Mouse (Mus musculus) 3134 (cell line): Measurements from ENCODE around the gene Slc22a23.
A peak's percentile ranks its signal among the peaks of the same experiment; 100 is the strongest.

ENCODE experiments used
- DNase-seq: peaks from one replicate; pipeline ENCODE4 v3.0.0-alpha.2; 2011; ENCODE audit warnings: low spot score; ENCODE audit not compliant: insufficient read length; ENCODE audit errors: extremely low read depth

The Slc22a23 gene

DNA sequence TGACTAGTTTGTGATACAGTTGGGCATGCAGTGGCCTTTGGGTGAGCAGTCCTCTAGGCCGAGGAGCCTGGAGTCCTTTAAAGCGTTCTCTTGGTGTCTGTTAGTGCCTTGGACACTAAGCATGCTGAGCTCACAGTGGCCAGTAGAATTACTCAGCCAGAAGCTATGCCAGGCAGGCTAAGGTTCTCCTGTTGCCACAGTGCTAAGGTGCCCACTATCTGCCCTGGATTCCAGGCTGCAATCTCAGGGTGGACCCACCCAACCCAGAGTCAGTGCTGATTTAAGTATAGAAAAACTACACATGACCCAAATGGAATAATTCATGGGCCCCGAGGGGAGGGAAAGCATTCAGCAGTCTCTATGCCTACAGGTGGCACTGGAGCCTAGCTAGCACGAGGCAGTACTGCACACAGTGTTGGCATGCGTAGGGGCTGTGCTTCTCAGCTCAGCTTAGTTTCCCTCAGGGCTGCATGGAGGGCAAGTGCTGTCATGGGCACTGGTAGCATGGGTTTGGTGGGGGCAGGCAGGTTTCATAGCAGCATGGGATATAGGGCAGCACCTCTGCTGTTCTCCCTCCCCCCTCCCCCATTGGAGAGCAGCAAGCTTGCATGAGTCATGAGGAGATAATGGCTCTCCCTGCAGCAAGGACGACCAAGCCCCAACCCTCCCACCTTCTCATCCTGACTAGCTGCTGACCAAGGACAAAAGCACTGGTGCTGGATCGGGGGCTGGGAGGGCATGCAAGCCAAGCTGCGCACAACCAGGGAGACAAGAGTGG lies 152.4 kb downstream of the Slc22a23 start:
- DNase-seq = peak; percentile 53

DNA sequence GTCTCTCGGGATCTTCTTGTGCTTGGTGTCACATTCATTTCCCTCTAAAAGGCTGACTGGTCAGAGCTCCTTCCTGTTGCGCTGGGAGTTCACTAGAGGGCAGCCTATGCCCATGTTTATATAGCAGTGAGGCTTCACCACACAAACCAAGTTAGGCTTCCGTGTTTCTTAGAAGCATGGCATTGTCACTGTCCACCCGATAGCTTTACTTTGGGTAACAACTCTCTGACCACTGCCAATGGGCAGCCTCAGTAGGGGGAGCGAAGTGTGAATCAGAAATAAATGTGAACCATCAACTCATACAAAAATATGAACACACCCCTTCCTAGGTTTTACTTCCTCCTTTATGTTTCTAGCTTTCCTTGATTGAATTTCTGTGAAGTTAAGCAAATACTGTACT lies 157.4 kb downstream of the Slc22a23 start:
- peak; percentile 32 for DNase-seq

DNA sequence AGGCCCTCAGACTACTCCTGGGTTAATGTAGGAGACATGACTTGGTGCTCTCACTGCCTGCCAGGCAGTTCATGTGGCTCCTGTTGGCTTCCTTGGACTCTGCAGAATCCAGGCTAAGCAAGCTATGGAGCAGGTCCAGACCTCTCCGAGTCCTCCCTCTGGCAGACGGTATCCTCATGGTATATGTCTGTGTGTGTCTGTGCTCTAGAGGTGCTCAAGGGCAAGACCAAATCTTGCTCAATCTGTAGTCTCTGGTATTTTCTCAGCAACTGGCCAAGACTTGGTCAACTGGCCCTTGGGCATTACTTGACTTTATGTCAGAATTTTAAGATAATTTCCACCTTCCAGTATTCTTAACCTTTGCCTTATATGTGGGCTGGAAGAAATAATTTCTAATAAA lies 159.6 kb downstream of the Slc22a23 start:
- no peak for DNase-seq

DNA sequence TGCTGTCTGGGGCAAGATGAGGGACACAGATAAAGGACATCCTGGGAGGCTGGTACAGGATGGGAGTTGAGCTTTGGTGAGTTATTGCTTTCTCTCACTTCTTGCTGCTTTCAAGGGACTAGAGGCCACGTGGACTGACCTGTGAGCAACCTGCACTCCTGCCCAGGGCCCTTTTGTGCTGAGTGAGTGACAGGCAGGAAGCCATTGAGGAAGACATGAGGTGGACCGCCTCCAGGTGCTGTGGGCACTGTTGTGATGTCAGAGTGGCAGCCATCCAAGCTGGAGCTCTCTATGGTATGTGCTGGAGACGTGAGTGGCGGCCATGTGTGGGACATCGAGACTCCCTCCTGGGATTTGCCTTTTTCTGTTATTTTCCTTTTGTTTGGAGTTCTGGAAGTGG lies 163.4 kb downstream of the Slc22a23 start:
- no peak for DNase-seq

DNA sequence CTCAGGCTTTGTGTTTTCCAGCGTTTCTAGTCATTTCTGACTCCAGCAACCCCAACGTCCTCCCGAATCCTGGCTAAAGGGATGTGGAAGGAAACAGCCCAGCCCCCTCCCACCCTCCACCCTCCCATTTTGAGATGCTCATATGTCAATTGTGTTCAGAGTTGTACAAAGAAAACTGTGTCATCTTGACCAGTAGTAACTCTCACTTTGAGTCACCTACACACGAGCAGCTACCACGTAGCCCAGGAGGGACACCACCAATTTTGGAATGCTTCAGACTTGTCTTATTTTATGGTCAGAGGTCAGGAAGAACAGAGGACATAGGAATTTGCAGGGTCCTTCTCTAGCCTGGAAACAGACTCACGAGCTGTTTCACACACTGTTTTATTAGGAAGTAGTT lies 171.0 kb downstream of the Slc22a23 start:
- no peak for DNase-seq

DNA sequence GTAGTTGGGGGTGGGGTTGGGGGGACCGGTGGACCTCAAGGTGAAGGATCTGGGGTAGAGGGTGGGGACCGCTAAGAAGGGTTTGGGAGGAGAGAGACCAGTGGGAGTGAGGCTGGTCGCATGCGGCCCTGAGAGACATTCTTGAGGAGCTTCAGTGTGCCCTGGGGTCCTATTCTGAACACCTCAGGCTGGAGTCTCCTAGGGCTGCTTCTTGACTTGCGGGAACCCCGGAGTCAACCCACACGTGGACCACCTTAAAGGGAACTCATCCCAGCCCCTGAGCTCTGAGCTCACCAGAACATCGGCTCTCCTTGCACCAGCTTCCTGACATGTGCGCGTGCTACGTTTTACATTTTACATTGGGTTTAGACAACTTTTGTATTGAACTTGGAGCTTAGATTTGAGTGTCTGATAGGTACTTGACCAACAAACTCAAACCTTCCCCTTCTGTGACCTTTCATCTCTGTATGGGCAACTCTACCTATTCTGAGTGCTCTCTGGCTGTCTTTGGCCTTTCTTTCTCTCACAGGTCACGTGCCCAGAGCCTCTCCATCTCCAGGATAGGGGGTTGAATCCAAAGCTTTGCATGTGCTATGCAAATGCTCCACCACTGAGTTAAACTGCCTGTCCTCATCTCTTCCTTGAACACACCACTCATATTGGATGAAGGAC lies 181.5 kb downstream of the Slc22a23 start:
- no peak for DNase-seq

DNA sequence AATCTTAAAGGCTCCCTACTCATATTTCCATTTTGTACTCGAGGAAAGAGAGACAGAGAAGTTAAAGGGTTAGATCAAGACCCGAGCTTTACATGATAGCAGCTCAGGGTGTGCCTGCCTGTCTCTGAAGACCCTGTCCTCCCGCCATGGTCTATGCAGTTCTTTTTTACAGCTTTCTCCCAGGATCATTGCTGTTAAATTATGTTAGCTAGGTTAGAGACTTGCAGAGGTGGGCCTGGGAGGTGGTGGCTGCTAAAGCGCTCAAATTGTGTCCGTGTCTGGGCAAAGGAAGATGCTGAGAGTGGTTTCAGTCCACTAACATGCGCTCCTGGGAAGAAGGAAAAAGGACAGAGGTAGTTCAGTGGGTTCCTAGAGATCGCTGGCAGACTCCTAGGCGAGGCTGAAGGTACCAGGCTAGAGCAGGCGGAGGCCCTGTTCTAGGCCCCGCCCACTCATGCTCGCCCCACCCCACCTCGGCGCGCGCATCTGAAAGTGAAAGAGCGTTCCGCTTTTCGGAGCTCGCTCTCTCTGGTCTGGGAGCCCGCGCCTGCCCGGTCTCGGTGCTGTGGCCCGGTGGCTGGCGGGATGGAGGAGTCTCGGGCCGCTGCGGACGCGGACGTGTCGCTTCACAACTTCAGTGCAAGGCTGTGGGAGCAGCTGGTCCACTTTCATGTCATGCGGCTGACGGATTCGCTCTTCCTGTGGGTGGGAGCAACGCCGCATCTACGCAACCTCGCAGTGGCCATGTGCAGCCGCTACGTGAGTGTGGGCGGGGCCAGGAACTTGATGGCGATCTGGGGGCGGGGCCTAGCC lies 182.3 kb downstream of the Slc22a23 start, which contains the start of gene Psmg4:
Gene Psmg4 (plus strand): TSS at position 474 of the 813 bp plus-strand sequence.
- DNase-seq = peak; percentile 92

DNA sequence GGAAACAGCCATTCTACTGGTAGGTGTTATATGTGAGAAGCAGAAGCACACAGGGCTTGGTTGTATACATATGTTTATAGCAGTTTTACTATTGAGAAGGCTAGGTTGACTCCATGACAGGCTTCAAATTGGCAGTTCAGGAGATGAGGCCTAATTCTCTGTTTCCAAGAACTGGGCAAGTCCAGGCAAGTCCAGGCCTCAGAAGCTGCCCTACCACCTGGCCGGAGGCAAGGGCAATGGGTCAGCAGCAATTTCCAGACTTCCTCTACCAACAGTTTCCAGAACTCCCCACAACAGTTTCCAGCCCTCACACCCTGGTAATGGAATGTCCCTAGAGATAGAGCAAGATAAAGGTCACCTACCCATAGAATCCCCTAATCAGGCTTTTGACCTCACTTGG lies 185.1 kb downstream of the Slc22a23 start:
- DNase-seq = no peak

DNA sequence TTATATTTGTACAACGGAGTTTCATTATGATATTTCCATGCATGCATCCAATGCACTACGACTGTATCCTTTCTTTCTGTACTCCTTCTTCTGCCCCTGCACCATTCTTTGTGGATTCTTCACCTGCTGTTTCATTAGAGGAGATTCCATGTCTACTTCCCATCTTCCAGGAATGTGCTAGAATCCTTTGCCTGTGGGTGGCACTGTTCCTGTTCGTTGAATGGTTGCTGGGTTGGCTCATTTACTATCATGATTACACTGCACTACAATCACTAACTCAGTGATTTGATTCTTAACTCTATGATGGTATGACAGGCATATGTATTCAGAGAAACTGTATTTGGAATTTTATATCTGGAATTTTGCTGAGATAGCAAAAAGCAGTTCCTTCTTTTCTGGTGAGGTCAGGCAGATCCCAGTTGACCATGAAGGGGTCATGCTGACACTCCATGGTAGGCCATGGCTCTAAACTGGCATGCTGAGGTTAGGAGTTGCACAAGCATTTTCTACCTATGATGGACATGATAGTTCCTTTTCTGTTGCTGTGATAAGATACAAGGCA lies 187.3 kb downstream of the Slc22a23 start:
- DNase-seq = no peak

DNA sequence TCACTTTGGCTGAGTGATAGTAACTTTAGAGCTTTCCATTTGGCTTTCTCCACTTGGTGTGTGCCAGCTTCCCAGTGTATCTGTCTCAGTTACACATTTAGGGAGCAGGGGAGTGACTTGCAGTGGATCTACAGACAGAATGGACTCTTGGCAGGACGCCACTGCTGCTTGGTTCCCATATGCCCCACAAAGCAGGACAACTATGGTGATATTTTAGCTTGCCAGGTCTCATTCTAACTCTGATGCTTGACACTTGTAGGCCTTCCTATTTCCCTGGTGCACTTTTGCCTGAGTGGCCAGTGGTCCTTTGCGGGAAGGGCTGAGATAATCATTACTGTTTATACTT lies 188.2 kb downstream of the Slc22a23 start:
- no peak for DNase-seq

DNA sequence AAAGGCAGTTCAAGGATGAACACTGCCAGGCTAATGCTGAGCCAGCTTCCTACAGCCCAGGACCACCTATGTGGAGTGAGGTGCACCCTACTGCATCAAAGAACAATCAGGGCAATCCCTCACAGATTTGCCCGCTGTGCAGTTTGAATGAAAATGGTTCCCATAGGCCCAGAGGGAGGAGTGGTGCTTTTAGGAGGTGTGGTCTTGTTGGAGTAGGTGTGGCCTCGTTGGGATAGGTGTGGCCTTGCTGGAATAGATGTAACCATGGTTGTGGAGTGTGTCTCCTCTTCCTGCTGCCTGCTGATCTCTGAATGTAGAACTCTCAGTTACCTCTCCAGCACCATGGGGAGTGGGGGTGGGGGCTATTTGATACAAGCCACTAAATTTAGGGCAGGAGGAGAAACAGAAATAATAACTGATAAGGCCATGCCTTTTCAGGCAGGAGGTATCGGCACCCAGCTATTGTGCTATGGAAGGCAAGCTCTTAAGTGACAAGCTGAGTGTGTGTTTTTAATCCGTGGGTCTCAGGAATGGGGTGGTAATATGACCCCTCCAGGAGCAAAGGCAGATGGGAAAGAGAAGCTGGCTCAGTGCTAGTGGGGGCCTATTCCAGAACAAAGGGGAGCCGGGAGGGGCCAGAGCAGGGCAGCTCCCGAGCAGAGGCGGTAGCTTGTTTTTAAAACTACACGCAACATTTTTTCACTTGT lies 188.7 kb downstream of the Slc22a23 start:
- peak; percentile 38 for DNase-seq

DNA sequence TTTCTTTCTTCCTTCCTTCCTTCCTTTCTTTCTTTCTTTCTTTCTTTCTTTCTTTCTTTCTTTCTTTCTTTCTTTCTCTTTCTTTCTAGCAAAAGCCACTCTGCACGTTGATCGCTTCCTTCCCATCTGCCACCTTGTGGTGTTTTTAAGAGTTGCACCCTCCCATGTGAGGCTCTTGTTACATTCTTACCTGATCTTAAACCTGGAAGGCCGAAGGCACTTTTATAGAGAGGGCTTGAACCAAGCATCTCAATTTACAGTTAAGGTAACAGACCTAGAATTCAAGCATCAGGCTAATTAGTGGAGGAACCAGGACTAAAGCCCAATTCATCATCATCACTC lies 190.1 kb downstream of the Slc22a23 start:
- DNase-seq = peak; percentile 45

DNA sequence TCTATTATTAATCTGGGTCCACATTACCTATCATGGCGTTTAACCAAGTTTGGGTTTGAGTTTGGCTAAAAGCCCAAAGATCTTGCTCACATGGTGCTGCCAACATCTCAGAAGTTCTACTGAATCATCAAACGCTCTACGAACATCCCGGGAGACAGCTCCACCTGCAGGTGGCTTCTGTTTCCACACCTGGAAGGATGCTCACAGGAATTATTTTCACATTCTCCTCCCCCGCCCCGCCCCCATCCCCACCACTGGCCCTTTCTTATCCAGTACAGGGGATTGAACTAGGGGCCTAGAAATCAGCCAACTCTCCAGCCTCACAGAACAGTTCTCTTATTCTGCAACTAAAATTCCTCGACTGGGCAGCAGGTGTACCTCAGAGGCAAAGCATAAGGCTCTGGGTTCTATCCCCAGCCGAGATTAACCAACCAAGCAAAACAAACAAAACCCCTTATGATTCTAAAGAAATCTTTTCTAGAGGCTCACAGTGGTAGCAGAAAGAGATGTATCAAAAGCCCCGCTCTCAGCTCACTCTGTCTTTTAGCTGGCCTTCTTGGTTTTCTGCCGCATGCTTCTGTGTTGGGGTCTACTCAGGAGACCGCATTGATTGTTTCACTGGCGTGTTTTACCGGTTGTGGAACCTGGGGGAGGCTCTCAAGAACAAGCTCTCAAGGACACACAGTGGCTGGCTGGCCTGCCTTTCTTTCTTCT lies 190.6 kb downstream of the Slc22a23 start:
- DNase-seq = peak; percentile 71

DNA sequence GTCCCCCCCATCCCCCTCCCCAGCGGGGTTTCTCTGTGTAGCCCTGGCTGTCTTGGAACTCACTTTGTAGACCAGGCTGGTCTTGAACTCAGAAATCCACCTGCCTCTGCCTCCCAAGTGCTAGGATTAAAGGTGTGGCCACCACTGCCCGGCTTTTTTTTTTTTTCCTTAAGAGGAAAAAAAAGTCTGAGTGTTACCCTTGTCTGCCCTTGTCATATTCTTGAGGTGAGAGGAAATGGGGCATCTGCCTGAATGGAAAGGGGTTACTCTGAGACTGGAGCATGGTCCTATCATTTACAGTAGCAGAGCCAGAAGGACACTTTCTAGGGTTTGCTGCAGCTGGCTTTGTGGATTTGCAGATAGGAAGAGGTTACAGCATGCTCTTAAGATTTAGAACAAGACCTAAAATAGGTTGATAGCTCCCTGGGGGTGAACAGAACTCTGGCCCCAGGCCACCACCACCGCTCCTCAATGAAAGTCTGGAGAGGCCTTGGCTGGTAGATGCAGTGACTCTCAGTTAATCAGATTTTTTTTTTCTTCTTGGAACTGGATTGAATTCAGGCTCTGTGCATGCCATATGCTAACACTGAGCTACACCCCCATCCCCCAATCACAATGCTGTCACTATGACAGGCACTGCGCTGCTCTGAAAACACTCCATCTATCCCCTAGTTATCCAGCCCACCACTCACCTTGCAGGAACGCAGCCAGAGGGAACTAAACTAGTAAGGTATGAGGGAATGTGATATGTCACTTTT lies 191.5 kb downstream of the Slc22a23 start:
- DNase-seq = no peak

DNA sequence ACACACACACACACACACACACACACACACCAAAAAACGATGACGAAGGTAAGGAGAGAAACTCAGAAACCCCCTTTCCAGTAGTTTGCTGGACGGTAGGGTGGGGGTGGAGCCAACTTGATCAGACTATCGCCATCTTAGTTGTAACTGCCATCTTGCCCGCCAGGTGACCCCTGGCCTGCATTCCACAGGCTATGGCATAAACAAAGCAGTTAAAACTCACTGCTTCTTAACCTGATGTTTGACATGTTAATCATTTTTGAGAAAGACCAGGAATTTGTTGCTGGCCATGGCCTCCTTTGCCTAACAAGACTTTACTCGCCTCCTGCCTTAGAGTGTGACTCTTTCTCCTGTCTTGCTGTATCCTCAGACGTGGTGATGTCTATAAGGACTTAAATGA lies 192.3 kb downstream of the Slc22a23 start:
- no peak for DNase-seq

DNA sequence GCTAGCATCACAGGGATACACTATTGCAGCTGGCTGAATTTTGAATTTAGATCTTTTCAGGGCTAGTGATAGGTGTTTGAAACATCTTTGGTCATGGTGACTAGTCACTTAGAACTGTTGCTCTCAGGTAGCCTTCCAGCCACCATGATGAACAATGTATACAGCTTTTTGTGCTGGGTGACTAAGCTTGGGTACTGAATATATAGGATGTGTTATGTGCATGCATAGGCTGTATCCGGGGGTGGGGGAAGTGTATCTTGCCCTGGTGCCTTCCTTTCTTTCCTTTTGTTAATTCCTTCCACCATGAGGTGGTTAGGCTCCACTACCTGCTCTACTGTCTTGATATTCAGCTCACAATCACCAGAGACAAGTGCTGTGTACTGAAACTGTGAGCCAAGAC lies 193.6 kb downstream of the Slc22a23 start:
- DNase-seq = no peak

DNA sequence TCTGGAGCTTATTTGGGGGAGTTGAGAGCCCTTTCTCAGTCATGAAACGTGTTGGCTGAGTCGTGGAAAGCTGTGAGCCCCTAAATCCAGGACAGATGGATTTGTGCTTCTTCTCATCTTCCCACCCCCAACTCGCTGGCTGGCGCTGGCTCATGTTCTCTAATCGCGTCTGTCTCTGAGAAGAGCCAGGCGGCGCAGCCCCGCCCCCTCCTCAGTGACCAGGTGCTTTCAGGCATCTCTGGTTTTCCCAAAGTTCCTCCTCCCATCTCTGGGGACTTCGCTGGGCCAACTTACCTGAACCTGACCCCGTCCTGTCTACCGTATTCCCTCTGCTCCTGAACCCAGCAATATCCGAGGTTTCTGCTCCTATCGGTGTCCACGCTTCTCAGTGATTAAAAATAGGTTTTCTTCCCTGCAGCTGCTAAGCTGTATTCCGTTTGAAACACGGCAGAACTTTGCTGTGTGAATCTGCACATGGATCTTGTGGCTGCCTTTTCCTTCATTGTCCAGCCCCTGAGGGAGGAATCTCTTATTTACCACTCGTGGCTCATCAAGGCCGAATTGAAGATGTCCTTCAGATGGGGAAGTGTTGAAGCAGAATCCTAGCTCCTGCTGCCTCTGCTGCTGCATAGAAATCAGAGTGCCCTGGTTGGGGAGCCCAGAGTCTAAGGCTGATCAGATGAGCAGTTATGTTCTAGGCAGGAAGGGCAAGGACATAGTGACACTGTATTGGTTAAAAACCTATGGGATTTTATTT lies 194.5 kb downstream of the Slc22a23 start:
- no peak for DNase-seq

DNA sequence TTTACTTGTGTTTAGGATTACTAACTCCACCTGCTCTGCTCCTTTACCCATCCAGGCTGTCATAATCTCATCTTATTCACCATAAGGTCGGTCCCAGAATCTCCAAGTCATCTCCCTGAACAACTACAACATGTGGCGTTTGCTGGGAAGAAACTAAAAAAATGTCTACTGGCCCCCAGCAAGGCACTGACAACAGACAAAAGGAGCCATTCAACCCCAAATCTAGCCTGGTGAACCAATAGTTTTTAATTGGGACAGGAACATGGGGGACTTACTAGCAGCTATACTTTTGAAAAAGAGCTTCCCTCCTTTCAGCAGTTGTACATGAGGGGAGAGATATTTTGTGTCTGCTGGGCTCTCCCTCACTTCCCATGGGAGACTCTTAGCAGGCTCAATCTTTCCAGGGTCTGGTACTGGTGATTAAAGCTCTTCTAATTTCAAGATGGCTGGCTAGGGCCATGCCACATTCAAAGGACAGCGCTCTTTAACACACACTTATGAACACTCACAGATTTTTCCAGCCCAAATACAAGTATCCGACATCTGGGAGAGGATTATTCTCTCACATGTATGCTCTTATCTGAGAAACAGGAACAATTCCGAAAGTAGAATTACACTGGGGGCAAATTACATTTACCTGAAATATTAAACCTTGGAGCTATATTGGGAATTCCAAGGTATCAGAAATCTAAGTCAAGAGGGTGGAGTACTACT lies 195.4 kb downstream of the Slc22a23 start:
- DNase-seq = no peak
